Mouse (Mus musculus) CH12.LX (cell line): ENCODE measurements around the gene Sh2d7. TPM values are rescaled to one million over a fixed set of nuclear protein-coding genes. Genes with fewer than 3 reads are reported as not detected.

Experiments
- DNase-seq: peaks from one replicate; pipeline ENCODE4 v3.0.0-alpha.2; 2013; ENCODE audit errors: extremely low read depth
- H3K27ac ChIP-seq: 2 replicates; pipeline ENCODE4 v1.5.1; 2012; ENCODE audit warnings: low read depth, mild to moderate bottlenecking, control low read depth, moderate library complexity; ENCODE audit not compliant: insufficient read depth
- H3K27me3 ChIP-seq: replicated peaks from 2 replicates; pipeline ENCODE3; 2012; ENCODE audit warnings: inconsistent platforms
- H3K36me3 ChIP-seq, 2 experiments: replicated peaks in 1 of 2; 2 replicates each; pipeline versions ENCODE3 to v1.6.1; 2012; ENCODE audit warnings: inconsistent platforms in 1 of 2, low read length in 1 of 2, mild to moderate bottlenecking in 1 of 2, mixed read lengths in 1 of 2, moderate library complexity in 1 of 2; ENCODE audit not compliant: control insufficient read depth in 1 of 2, insufficient read depth in 1 of 2
- H3K4me1 ChIP-seq, 2 experiments: 2 replicates each; pipeline ENCODE4 v1.6.1; 2012; ENCODE audit warnings: inconsistent platforms in 1 of 2, moderate library complexity in 1 of 2; ENCODE audit not compliant: insufficient read depth in 2 of 2, control insufficient read depth in 1 of 2
- H3K4me2 ChIP-seq: 2 replicates; pipeline ENCODE4 v1.6.1; 2012; ENCODE audit warnings: low read depth, mild to moderate bottlenecking, control low read depth; ENCODE audit not compliant: poor library complexity, insufficient read depth, severe bottlenecking
- H3K4me3 ChIP-seq, 3 experiments: fragments of 150-350 bp in 1 of 3; sonication (generic) in 1 of 3; replicated peaks in 1 of 3; 2 replicates each; pipeline versions ENCODE3 to v1.5.1; 2011 to 2012; ENCODE audit warnings: low read depth in 2 of 3, low read length in 2 of 3, mild to moderate bottlenecking in 2 of 3, moderate library complexity in 2 of 3, control low read depth in 1 of 3, improper control_type of control experiment in 1 of 3, inconsistent platforms in 1 of 3, mixed read lengths in 1 of 3; ENCODE audit not compliant: poor library complexity in 1 of 3
- H3K79me2 ChIP-seq: replicated peaks from 2 replicates; pipeline ENCODE4 v1.6.1; 2012; ENCODE audit warnings: mild to moderate bottlenecking, moderate library complexity; ENCODE audit not compliant: control insufficient read depth, poor library complexity, insufficient read depth, severe bottlenecking; ENCODE audit errors: extremely low read depth
- H3K9ac ChIP-seq: 2 replicates; pipeline ENCODE4 v1.6.1; 2012; ENCODE audit warnings: low read depth, mild to moderate bottlenecking, control low read depth, moderate library complexity; ENCODE audit not compliant: insufficient read depth
- H3K9me3 ChIP-seq: replicated peaks from 2 replicates; pipeline ENCODE3; 2012; ENCODE audit warnings: low read length, inconsistent platforms, mixed read lengths
- BHLHE40 ChIP-seq: IDR thresholded peaks from 2 replicates; pipeline ENCODE4 v1.6.1; 2011; ENCODE audit warnings: mild to moderate bottlenecking, low read depth, low read length, improper control_type of control experiment
- CHD1 ChIP-seq: IDR thresholded peaks from 2 replicates; pipeline ENCODE4 v1.6.1; 2012; ENCODE audit warnings: low read depth, low read length, improper control_type of control experiment, inconsistent platforms
- CHD2 ChIP-seq: IDR thresholded peaks from 2 replicates; pipeline ENCODE4 v1.6.1; 2011; ENCODE audit warnings: low read length, improper control_type of control experiment
- CTCF ChIP-seq, 2 experiments: IDR thresholded peaks in 1 of 2; conservative IDR thresholded peaks in 1 of 2; 2 replicates each; pipeline ENCODE4 v1.5.1; 2011 to 2012; ENCODE audit warnings: low read depth in 2 of 2, low read length in 2 of 2, improper control_type of control experiment in 1 of 2, inconsistent platforms in 1 of 2, mild to moderate bottlenecking in 1 of 2, moderate library complexity in 1 of 2
- ELF1 ChIP-seq: IDR thresholded peaks from 2 replicates; pipeline ENCODE4 v1.6.1; 2014; ENCODE audit warnings: low read depth, mild to moderate bottlenecking, inconsistent platforms, low read length, improper control_type of control experiment
- ETS1 ChIP-seq: conservative IDR thresholded peaks from 2 replicates; pipeline ENCODE4 v1.6.1; 2012; ENCODE audit warnings: low read depth, mild to moderate bottlenecking, inconsistent platforms, low read length, improper control_type of control experiment, moderate library complexity
- HCFC1 ChIP-seq: IDR thresholded peaks from 2 replicates; pipeline ENCODE4 v1.6.1; 2012; ENCODE audit warnings: low read depth, mild to moderate bottlenecking, inconsistent platforms, low read length, improper control_type of control experiment
- IRF4 ChIP-seq: IDR thresholded peaks from 2 replicates; pipeline ENCODE4 v1.6.1; 2014; ENCODE audit warnings: low read depth, mild to moderate bottlenecking, inconsistent platforms, low read length, improper control_type of control experiment
- JUN ChIP-seq: IDR thresholded peaks from 2 replicates; pipeline ENCODE4 v1.6.1; 2011; ENCODE audit warnings: low read depth, mild to moderate bottlenecking, low read length, improper control_type of control experiment, moderate library complexity; ENCODE audit not compliant: insufficient read depth
- JUND ChIP-seq: conservative IDR thresholded peaks from 2 replicates; pipeline ENCODE4 v1.6.1; 2011; ENCODE audit warnings: low read depth, low read length, improper control_type of control experiment
- KAT2A ChIP-seq: IDR thresholded peaks from 2 replicates; pipeline ENCODE4 v1.6.1; 2012; ENCODE audit warnings: low read length, improper control_type of control experiment, inconsistent platforms; ENCODE audit not compliant: insufficient replicate concordance
- MAFK ChIP-seq: IDR thresholded peaks from 2 replicates; pipeline ENCODE4 v1.6.1; 2011; ENCODE audit warnings: low read length, improper control_type of control experiment; ENCODE audit not compliant: insufficient replicate concordance
- MEF2A ChIP-seq: IDR thresholded peaks from 2 replicates; pipeline ENCODE4 v1.6.1; 2014; ENCODE audit warnings: low read depth, mild to moderate bottlenecking, inconsistent platforms, low read length, improper control_type of control experiment, borderline replicate concordance
- MXI1 ChIP-seq: IDR thresholded peaks from 2 replicates; pipeline ENCODE4 v1.6.1; 2011; ENCODE audit warnings: mild to moderate bottlenecking, low read depth, low read length, improper control_type of control experiment
- MYC ChIP-seq: IDR thresholded peaks from 2 replicates; pipeline ENCODE4 v1.6.1; 2011; ENCODE audit warnings: low read depth, mild to moderate bottlenecking, improper control_type of control experiment, low read length
- NRF1 ChIP-seq: IDR thresholded peaks from 2 replicates; pipeline ENCODE4 v1.6.1; 2014; ENCODE audit warnings: low read depth, mild to moderate bottlenecking, inconsistent platforms, low read length, improper control_type of control experiment, moderate library complexity
- PAX5 ChIP-seq: IDR thresholded peaks from 2 replicates; pipeline ENCODE4 v1.6.1; 2012; ENCODE audit warnings: low read length, inconsistent platforms, mixed read lengths
- POLR2A ChIP-seq: IDR thresholded peaks from 2 replicates; pipeline ENCODE4 v1.6.1; 2011; ENCODE audit warnings: low read depth, mild to moderate bottlenecking, improper control_type of control experiment, low read length
- POLR2AphosphoS2 ChIP-seq: IDR thresholded peaks from 2 replicates; pipeline ENCODE4 v1.6.1; 2011; ENCODE audit warnings: low read depth, low read length, improper control_type of control experiment
- RAD21 ChIP-seq: IDR thresholded peaks from 2 replicates; pipeline ENCODE4 v1.6.1; 2011; ENCODE audit warnings: low read depth, mild to moderate bottlenecking, low read length, improper control_type of control experiment, moderate library complexity
- RCOR1 ChIP-seq: conservative IDR thresholded peaks from 2 replicates; pipeline ENCODE4 v1.6.1; 2012; ENCODE audit warnings: low read depth, mild to moderate bottlenecking, inconsistent platforms, low read length, improper control_type of control experiment
- SIN3A ChIP-seq: IDR thresholded peaks from 2 replicates; pipeline ENCODE4 v1.6.1; 2012; ENCODE audit warnings: low read length, improper control_type of control experiment, inconsistent platforms
- SMC3 ChIP-seq: IDR thresholded peaks from 2 replicates; pipeline ENCODE4 v1.6.1; 2011; ENCODE audit warnings: low read depth, low read length, improper control_type of control experiment
- TBP ChIP-seq: conservative IDR thresholded peaks from 2 replicates; pipeline ENCODE4 v1.6.1; 2011; ENCODE audit warnings: low read depth, low read length, improper control_type of control experiment
- TCF12 ChIP-seq: IDR thresholded peaks from 2 replicates; pipeline ENCODE4 v1.6.1; 2014; ENCODE audit warnings: low read depth, mild to moderate bottlenecking, inconsistent platforms, low read length, improper control_type of control experiment
- UBTF ChIP-seq: IDR thresholded peaks from 2 replicates; pipeline ENCODE4 v1.6.1; 2012; ENCODE audit warnings: low read depth, mild to moderate bottlenecking, inconsistent platforms, low read length, improper control_type of control experiment, moderate library complexity
- USF1 ChIP-seq: IDR thresholded peaks from 2 replicates; pipeline ENCODE4 v1.6.1; 2014; ENCODE audit warnings: low read depth, mild to moderate bottlenecking, inconsistent platforms, low read length, improper control_type of control experiment
- USF2 ChIP-seq: conservative IDR thresholded peaks from 2 replicates; pipeline ENCODE4 v1.6.1; 2011; ENCODE audit warnings: low read depth, low read length, improper control_type of control experiment
- ZKSCAN1 ChIP-seq: IDR thresholded peaks from 2 replicates; pipeline ENCODE4 v1.6.1; 2012; ENCODE audit warnings: low read depth, inconsistent platforms, low read length, improper control_type of control experiment, borderline replicate concordance
- ZMIZ1 ChIP-seq: IDR thresholded peaks from 2 replicates; pipeline ENCODE4 v1.6.1; 2012; ENCODE audit warnings: low read depth, mild to moderate bottlenecking, inconsistent platforms, low read length, improper control_type of control experiment
- ZNF384 ChIP-seq: IDR thresholded peaks from 2 replicates; pipeline ENCODE4 v1.6.1; 2012; ENCODE audit warnings: low read depth, low read length, improper control_type of control experiment, inconsistent platforms
- dilution Hi-C: fragments of 300-500 bp; cut with MboI; formaldehyde crosslinking; loops from 2 replicates; pipeline ENCODE4 v1.14.3; 2020; ENCODE audit warnings: low sequenced_read_pairs; ENCODE audit not compliant: extremely low pct_unique_long_range_greater_than_20kb, extremely low pct_ligation_motif_present
- in situ Hi-C: fragments of 300-500 bp; cut with MboI; formaldehyde crosslinking; loops from 3 replicates; pipeline ENCODE4 v1.14.3; 2019; ENCODE audit warnings: low sequenced_read_pairs, low pct_ligation_motif_present, low pct_unique_long_range_greater_than_20kb, mixed read lengths
- polyA plus RNA-seq: library from polyadenylated mRNA; unstranded; fragments of >175 nt; gene quantifications from 2 replicates; pipeline ENCODE4 v1.2.1, GENCODE M21; 2012; ENCODE audit warnings: low read depth; ENCODE audit not compliant: insufficient read length
- total RNA-seq, 2 experiments: library from RNA; depleted of rRNA; stranded (reverse); fragments of 300-350 nt in 1 of 2; fragments of >200 nt in 1 of 2; gene quantifications; 2 replicates each; pipeline ENCODE4 v1.2.3; 2012 to 2014

Gene Sh2d7
- total and polyA plus RNA-seq, 3 experiments = 0.56 to 0.83 (median 0.81) TPM

GRCm38 (mm10) chr9:54552409-54552808, 13.6 kb downstream of the Sh2d7 start:
- dilution Hi-C loops (no loop called here), in situ Hi-C loops (loop anchor here (5.0 kb wide), 1 partner anchor 50 kb away; no protein-coding TSS in a partner anchor)
- H3K9me3 ChIP-seq = no peaks in the 10 kb centered on the region
- TF ChIP-seq MAFK (no peak), HCFC1 (no peak), SMC3 (peak; percentile 74), CTCF (conservative IDR thresholded peaks at IDR 0.05 in 1 of 2, IDR thresholded peaks at IDR 0.05 in 1 of 2; ENCODE audit: low read depth in 2 of 2, low read length in 2 of 2) (peak; percentile 59 to 78; a peak in 3 of 4 replicates), JUN (no peak), NRF1 (no peak), IRF4 (peak; percentile 8; the same call in 1 of the 2 replicates), TCF12 (0 out of 2 replicates have a peak, but pooled peaks have one; percentile 25), RAD21 (peak; percentile 64)
- no peak overlapping the region for H3K4me3 ChIP-seq
- no peak overlapping the region for H3K27ac ChIP-seq
- H3K9ac ChIP-seq = no peak overlapping the region
- H3K27me3 ChIP-seq = no peaks in the 10 kb centered on the region
- no peak overlapping the region for H3K4me2 ChIP-seq
- no peaks in the 10 kb centered on the region for H3K36me3 ChIP-seq
- peaks cover 27 to 59% of the 10 kb centered on the region in 2 experiments for H3K4me1 ChIP-seq
- no peaks in the 10 kb centered on the region for H3K79me2 ChIP-seq
- peak; percentile 66 for DNase-seq

- H3K9ac ChIP-seq = no peak overlapping the region
- no peaks in the 10 kb centered on the region for H3K27me3 ChIP-seq
- H3K27ac ChIP-seq = peak overlapping the region; percentile 54
- peaks cover 10% of the 10 kb centered on the region for H3K9me3 ChIP-seq
- DNase-seq = peak; percentile 77
- dilution Hi-C loops = no loop called here
- in situ Hi-C loops = no loop called here
- H3K4me1 ChIP-seq = peaks cover 21 to 49% of the 10 kb centered on the region in 2 experiments
- H3K79me2 ChIP-seq = no peaks in the 10 kb centered on the region
- peak overlapping the region; percentile 25; the same call in 1 of the 2 replicates for H3K4me2 ChIP-seq
- no peak overlapping the region for H3K4me3 ChIP-seq
- H3K36me3 ChIP-seq = no peaks in the 10 kb centered on the region
- no peak for TF ChIP-seq CTCF (conservative IDR thresholded peaks at IDR 0.05 in 1 of 2, IDR thresholded peaks at IDR 0.05 in 1 of 2; ENCODE audit: low read depth in 2 of 2, low read length in 2 of 2)
- TF ChIP-seq POLR2AphosphoS2 = no peak
- 0 out of 2 replicates have a peak, but pooled peaks have one; percentile 24 for TF ChIP-seq ZMIZ1
- TF ChIP-seq ZKSCAN1 = no peak
- no peak for TF ChIP-seq USF2
- peak; percentile 68 for TF ChIP-seq RCOR1
- TF ChIP-seq MYC = peak; percentile 46; the same call in 1 of the 2 replicates
- TF ChIP-seq HCFC1 = peak; percentile 45
- TF ChIP-seq CHD2 = peak; percentile 56; the same call in 1 of the 2 replicates
- peak; percentile 47 for TF ChIP-seq POLR2A
- TF ChIP-seq KAT2A = 0 out of 2 replicates have a peak, but pooled peaks have one; percentile 48
- no peak; the same call in 1 of the 2 replicates for TF ChIP-seq SIN3A
- TF ChIP-seq BHLHE40 = peak; percentile 85
- 0 out of 2 replicates have a peak, but pooled peaks have one; percentile 20 for TF ChIP-seq MXI1
- TF ChIP-seq NRF1 = peak; percentile 48
- peak; percentile 77 for TF ChIP-seq MEF2A
- no peak for TF ChIP-seq SMC3
- TF ChIP-seq UBTF = 0 out of 2 replicates have a peak, but pooled peaks have one; percentile 63
- no peak for TF ChIP-seq CHD1
- peak; percentile 59; the same call in 1 of the 2 replicates for TF ChIP-seq TBP
- TF ChIP-seq ELF1 = peak; percentile 55
- no peak; the same call in 1 of the 2 replicates for TF ChIP-seq RAD21
- no peak for TF ChIP-seq USF1
- TF ChIP-seq PAX5 = no peak
- TF ChIP-seq TCF12 = peak; percentile 52
- no peak for TF ChIP-seq ZNF384
- TF ChIP-seq JUND = no peak
- peak; percentile 34; the same call in 1 of the 2 replicates for TF ChIP-seq MAFK
- TF ChIP-seq ETS1 = peak; percentile 59
Observed at GRCm38 (mm10) chr9:54555044-54555443, 16.3 kb downstream of the Sh2d7 start.
